Mouse (Mus musculus) adrenal gland, postnatal 10 days (tissue): Measurements from ENCODE around the gene Bcl2l12. TPM values are rescaled to one million over a fixed set of nuclear protein-coding genes. Genes with fewer than 3 reads are reported as not detected.

Experiments used
- DNase-seq: peaks from one replicate; pipeline ENCODE4 v3.0.0; 2021; ENCODE audit warnings: mixed read lengths
- total RNA-seq, 2 experiments: library from RNA; stranded (reverse); gene quantifications; 2 replicates each; pipeline ENCODE4 v1.2.3; 2021

Gene Bcl2l12
- total RNA-seq, 2 experiments from 2014 or later, result 15.8 to 16.2 TPM

GRCm38 (mm10) chr7:45017242-45018061, 18.9 kb upstream of the Bcl2l12 start, which contains the start of gene Rras:
Gene Rras, plus strand, starts transcription at chr7:45017961.
- DNase-seq, result peak; percentile 92

GRCm38 (mm10) chr7:45016761-45017160, 18.2 kb upstream of the Bcl2l12 start:
- no peak for DNase-seq

GRCm38 (mm10) chr7:45015957-45016612, 17.6 kb upstream of the Bcl2l12 start, which contains the start of gene Scaf1:
Gene Scaf1, minus strand, starts transcription at chr7:45016363.
- DNase-seq, result peak; percentile 99

- DNase-seq, result no peak
These were observed 16.9 kb upstream of the Bcl2l12 start for GRCm38 (mm10) chr7:45015344-45015956.

- no peak for DNase-seq
These were observed 15.6 kb upstream of the Bcl2l12 start for GRCm38 (mm10) chr7:45014096-45014451.

GRCm38 (mm10) chr7:45013366-45014095, 15.0 kb upstream of the Bcl2l12 start:
- DNase-seq, result no peak

GRCm38 (mm10) chr7:45012824-45013223, 14.3 kb upstream of the Bcl2l12 start:
- DNase-seq, result no peak

- no peak for DNase-seq
These were observed 13.5 kb upstream of the Bcl2l12 start for GRCm38 (mm10) chr7:45012011-45012410.

GRCm38 (mm10) chr7:45008411-45008810, 9.9 kb upstream of the Bcl2l12 start:
- DNase-seq, result no peak

- no peak for DNase-seq
These were observed 9.3 kb upstream of the Bcl2l12 start for GRCm38 (mm10) chr7:45007846-45008245.

GRCm38 (mm10) chr7:45007141-45007540, 8.6 kb upstream of the Bcl2l12 start:
- DNase-seq, result no peak

GRCm38 (mm10) chr7:45006503-45006902, 8.0 kb upstream of the Bcl2l12 start:
- DNase-seq, result no peak

GRCm38 (mm10) chr7:45005321-45005992, 6.9 kb upstream of the Bcl2l12 start:
- DNase-seq, result no peak

- no peak for DNase-seq
These were observed 6.0 kb upstream of the Bcl2l12 start for GRCm38 (mm10) chr7:45004546-45004945.

- peak; percentile 54 for DNase-seq
These were observed 3.9 kb upstream of the Bcl2l12 start for GRCm38 (mm10) chr7:45002440-45002839.

GRCm38 (mm10) chr7:45000539-45001114, 2.1 kb upstream of the Bcl2l12 start:
- peak; percentile 46 for DNase-seq

- DNase-seq, result no peak
These were observed 1.2 kb upstream of the Bcl2l12 start for GRCm38 (mm10) chr7:44999753-45000152.

GRCm38 (mm10) chr7:44997940-44998428, 528 bp downstream of the Bcl2l12 start:
- no peak for DNase-seq

GRCm38 (mm10) chr7:44997231-44997939, 1.1 kb downstream of the Bcl2l12 start, which contains the start of gene Irf3:
Gene Irf3, plus strand, starts transcription at chr7:44997648.
- peak; percentile 96 for DNase-seq

- no peak for DNase-seq
These were observed 1.8 kb downstream of the Bcl2l12 start for GRCm38 (mm10) chr7:44996672-44997071.
